Mouse (Mus musculus): Measurements from ENCODE around the gene Vamp2. TPM values are rescaled to one million over a fixed set of nuclear protein-coding genes. Genes with fewer than 3 reads are reported as not detected.
A peak's percentile ranks its signal among the peaks of the same experiment; 100 is the strongest.

Vamp2 gene
- polyA plus RNA-seq, 1 experiment, result 55.9 TPM

DNA sequence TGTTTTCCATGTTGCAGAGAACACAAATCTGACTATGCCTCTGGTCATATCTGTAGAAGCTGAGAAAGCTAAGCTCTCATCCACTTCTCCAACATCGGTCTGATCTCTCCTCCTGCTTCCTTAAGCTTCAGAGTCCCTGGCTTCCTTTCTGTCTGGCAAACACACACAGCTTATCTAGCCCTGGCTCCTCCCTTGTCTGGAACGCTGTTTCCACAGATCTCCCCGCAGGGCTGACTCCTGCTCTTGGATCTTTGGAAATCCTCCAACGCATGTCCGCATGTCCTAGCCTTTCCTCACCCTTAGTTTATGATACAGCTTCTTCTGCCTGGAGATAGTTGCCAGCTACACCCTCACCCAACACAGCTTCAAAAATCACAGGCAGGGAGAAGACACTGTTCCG is 20.7 kb upstream of the Vamp2 start:
- H3K27ac ChIP-seq (ENCODE audit: control insufficient read depth, insufficient read depth, low read depth, low read length, poor library complexity), result no peak overlapping the region
- H3K4me3 ChIP-seq (replicated peaks; ENCODE audit: control insufficient read depth, low read depth, low read length), result no peak overlapping the region
- peaks cover 4% of the 10 kb centered on the region; the same call in 1 of the 2 replicates for H3K4me1 ChIP-seq (ENCODE audit: control insufficient read depth, insufficient read depth, low read length)
- TF ChIP-seq POLR2A (IDR thresholded peaks at IDR 0.05; ENCODE audit: borderline replicate concordance, control insufficient read depth, low read depth, low read length), result no peak
- TF ChIP-seq CTCF (IDR thresholded peaks at IDR 0.05; ENCODE audit: control insufficient read depth, insufficient read depth, low read length), result no peak
- 88% methylated on average over 6 of the region's 6 CpGs for WGBS

DNA sequence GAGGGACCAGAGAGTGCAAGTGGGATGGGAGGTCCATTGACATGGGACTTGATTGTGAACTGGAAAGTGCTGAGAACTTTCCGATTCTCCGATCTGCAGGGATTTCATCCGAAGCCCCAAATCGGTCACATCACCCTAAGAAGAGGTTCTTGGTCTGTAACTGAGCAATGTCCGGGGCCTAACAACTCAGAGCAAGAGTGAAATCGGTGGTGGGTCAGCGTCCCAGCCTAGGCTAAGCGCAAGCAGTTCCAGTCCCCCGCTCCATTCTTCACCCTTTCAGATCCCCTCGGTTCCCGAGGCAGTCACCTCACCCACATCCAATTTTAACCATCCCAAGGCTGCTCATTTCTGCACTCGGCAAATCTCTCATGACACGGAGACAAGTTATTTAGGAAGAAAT is 18.2 kb upstream of the Vamp2 start:
- Histone ChIP-seq H3K4me3 (replicated peaks; ENCODE audit: control insufficient read depth, low read depth, low read length) (peak overlapping the region; percentile 84), H3K4me1 (ENCODE audit: control insufficient read depth, insufficient read depth, low read length) (peaks cover 2% of the 10 kb centered on the region; the same call in 1 of the 2 replicates), H3K27ac (ENCODE audit: control insufficient read depth, insufficient read depth, low read depth, low read length, poor library complexity) (peak overlapping the region; percentile 55)
- WGBS, result 3% methylated on average over 13 of the region's 13 CpGs
- no peak for TF ChIP-seq POLR2A (IDR thresholded peaks at IDR 0.05; ENCODE audit: borderline replicate concordance, control insufficient read depth, low read depth, low read length)
- TF ChIP-seq CTCF (IDR thresholded peaks at IDR 0.05; ENCODE audit: control insufficient read depth, insufficient read depth, low read length), result no peak

DNA sequence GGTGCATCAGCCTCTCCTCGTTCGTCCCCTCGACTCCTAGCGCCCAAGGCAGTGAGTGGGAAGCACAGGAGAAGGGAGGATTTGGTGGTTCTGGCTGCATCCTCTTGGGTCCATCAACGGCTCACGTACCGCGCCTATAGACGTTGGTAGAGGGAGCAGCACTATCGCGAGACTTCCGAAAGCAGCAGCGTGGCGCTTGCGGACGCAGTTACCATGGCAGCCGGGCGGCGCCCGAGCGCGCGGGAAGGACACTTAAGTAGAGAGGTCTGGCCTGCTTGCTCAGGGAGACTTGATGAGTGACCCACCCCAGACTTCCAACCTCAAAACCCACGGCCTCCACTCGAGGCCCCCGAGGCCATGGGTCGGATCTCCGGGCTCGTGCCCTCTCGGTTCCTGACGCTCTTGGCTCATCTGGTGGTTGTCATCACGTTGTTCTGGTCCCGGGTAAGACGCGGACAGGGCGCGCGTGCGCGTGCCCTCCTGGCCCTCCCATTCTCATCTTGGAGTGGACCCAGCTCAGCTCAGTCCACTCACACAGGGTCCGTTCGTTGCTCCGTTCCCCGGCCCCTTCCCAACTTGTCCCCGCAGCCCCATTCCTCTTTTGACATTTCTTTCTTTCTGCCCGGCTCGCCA is 17.6 kb upstream of the Vamp2 start, which contains the start of gene Tmem107:
Gene Tmem107 (plus strand): TSS at position 217 of the 633 bp plus-strand sequence.
- WGBS, result under 1% methylated on average over 47 of the region's 47 CpGs
- Histone ChIP-seq H3K4me3 (replicated peaks; ENCODE audit: control insufficient read depth, low read depth, low read length) (peak within 1 kb of the TSS; percentile 84), H3K4me1 (ENCODE audit: control insufficient read depth, insufficient read depth, low read length) (peaks cover 2% of the 10 kb centered on the region; the same call in 1 of the 2 replicates), H3K27ac (ENCODE audit: control insufficient read depth, insufficient read depth, low read depth, low read length, poor library complexity) (peak within 1 kb of the TSS; percentile 55)
- TF ChIP-seq CTCF (IDR thresholded peaks at IDR 0.05; ENCODE audit: control insufficient read depth, insufficient read depth, low read length), result no peak; the same call in 1 of the 2 replicates
- TF ChIP-seq POLR2A (IDR thresholded peaks at IDR 0.05; ENCODE audit: borderline replicate concordance, control insufficient read depth, low read depth, low read length), result peak; percentile 94

DNA sequence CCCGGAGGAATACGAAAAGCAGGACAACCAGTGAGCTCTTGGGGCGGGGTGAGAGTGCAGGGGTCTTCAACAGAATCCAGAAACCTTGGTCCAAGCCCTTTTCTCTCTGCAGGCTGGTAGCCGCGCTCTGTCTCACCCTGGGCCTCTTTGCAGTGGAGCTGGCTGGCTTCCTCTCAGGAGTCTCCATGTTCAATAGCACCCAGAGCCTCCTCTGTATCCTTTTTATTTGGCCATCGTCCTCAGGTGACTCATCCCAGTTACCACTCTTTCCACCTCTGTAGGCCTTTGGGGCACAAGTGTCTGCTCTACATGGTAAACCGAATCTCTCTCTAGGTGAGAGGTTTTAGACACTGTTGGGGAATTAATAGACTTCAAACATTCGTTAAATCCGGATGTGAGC is 17.0 kb upstream of the Vamp2 start:
- H3K27ac ChIP-seq (ENCODE audit: control insufficient read depth, insufficient read depth, low read depth, low read length, poor library complexity), result peak overlapping the region; percentile 55; the same call in 1 of the 2 replicates
- WGBS, result 39% methylated on average over 9 of the region's 9 CpGs

DNA sequence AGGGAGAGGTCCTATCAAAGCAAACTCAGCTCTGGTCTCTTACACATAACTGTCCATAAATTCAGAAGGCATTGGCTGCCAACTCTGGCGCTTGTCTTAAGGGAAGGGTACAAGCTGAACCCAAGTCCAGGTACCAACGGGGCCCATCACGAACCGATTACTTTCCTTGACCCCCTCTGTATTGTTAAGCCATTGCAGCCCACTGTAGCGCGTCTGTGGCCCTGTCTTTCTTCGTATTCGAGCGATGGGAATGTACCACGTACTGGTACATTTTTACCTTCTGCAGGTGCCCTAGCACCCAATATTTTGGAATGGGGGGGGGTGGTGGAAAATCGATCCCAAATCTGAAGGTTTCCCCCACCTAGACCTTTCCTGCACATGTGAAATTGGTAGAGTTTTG is 16.1 kb upstream of the Vamp2 start:
- no peak for TF ChIP-seq CTCF (IDR thresholded peaks at IDR 0.05; ENCODE audit: control insufficient read depth, insufficient read depth, low read length)
- TF ChIP-seq POLR2A (IDR thresholded peaks at IDR 0.05; ENCODE audit: borderline replicate concordance, control insufficient read depth, low read depth, low read length), result no peak
- Histone ChIP-seq H3K27ac (ENCODE audit: control insufficient read depth, insufficient read depth, low read depth, low read length, poor library complexity) (no peak overlapping the region), H3K4me1 (ENCODE audit: control insufficient read depth, insufficient read depth, low read length) (no peaks in the 10 kb centered on the region; the same call in 1 of the 2 replicates), H3K4me3 (replicated peaks; ENCODE audit: control insufficient read depth, low read depth, low read length) (no peak overlapping the region)
- WGBS, result 90% methylated on average over 11 of the region's 11 CpGs

More for the DNA sequence above, 17.0 kb upstream of the Vamp2 start:
- H3K4me1 ChIP-seq (ENCODE audit: control insufficient read depth, insufficient read depth, low read length), result peaks cover under 1% of the 10 kb centered on the region; the same call in 1 of the 2 replicates
- no peak for TF ChIP-seq CTCF (IDR thresholded peaks at IDR 0.05; ENCODE audit: control insufficient read depth, insufficient read depth, low read length)
- peak overlapping the region; percentile 84 for H3K4me3 ChIP-seq (replicated peaks; ENCODE audit: control insufficient read depth, low read depth, low read length)

DNA sequence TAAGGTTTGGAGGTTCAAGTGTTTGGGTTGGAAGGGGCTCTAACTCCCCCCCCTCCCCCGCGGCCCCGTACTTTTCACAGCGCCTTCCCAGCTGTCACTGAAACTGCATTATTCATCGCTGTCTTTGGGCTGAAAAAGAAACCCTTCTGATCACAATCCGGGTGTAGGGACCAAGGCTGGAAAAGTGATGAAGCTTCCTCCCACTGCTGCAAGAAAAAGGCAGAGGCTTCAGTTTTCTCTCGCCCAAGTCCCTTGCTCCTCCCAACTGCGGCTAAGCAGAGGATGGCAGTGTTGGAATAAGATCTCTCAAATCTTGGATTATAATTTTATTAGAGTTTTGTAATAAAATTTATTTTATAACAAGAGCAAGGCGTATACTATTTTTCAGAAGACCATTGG is 15.6 kb upstream of the Vamp2 start:
- 23% methylated on average over 9 of the region's 9 CpGs for WGBS
- TF ChIP-seq CTCF (IDR thresholded peaks at IDR 0.05; ENCODE audit: control insufficient read depth, insufficient read depth, low read length), result no peak
- no peak for TF ChIP-seq POLR2A (IDR thresholded peaks at IDR 0.05; ENCODE audit: borderline replicate concordance, control insufficient read depth, low read depth, low read length)
- Histone ChIP-seq H3K4me1 (ENCODE audit: control insufficient read depth, insufficient read depth, low read length) (no peaks in the 10 kb centered on the region; the same call in 1 of the 2 replicates), H3K27ac (ENCODE audit: control insufficient read depth, insufficient read depth, low read depth, low read length, poor library complexity) (0 out of 2 replicates have a peak overlapping the region, but pooled peaks have one; percentile 1), H3K4me3 (replicated peaks; ENCODE audit: control insufficient read depth, low read depth, low read length) (no peak overlapping the region)

DNA sequence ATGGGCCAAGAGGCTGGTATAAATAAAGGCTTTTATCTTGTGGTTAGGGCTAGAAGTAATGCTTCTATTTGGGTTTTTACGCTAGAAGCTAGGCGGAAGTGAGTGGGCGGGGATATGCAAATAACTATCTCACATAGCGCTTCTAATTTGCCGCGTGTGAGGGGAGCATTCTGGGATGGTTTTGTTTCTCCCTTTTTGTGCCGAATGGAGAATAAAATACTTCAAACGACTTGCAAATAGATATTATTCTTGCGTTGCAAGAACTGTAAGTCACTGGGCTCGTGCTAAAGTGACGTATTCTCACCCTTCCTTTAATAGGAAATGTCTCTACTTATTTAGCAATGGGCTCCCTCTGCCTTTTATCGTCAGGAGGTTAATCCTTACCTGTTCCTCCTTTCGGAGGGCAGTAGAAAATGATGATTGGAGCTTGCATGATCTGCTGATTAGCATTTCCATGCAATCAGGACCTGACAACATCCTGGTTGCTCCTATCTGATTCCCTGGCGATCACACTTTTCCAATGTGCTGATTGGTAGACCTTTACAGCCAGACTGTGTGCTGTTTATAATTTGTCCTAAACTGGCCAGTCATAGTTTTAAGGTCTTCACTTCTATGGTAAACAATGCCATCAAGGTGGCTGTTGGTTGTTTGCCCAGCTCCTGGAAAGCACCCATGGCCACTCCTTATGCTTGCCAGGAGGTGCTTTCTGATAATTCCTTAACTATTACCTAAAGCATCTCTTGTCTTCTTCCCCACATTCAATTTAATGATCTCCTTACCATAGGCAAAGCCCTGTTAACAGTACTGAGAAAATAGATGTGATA is 15.0 kb upstream of the Vamp2 start:
- Histone ChIP-seq H3K27ac (ENCODE audit: control insufficient read depth, insufficient read depth, low read depth, low read length, poor library complexity) (peak overlapping the region; percentile 63; the same call in 1 of the 2 replicates), H3K4me3 (replicated peaks; ENCODE audit: control insufficient read depth, low read depth, low read length) (no peak overlapping the region), H3K4me1 (ENCODE audit: control insufficient read depth, insufficient read depth, low read length) (peaks cover under 1% of the 10 kb centered on the region; the same call in 1 of the 2 replicates)
- TF ChIP-seq POLR2A (IDR thresholded peaks at IDR 0.05; ENCODE audit: borderline replicate concordance, control insufficient read depth, low read depth, low read length), result 0 out of 2 replicates have a peak, but pooled peaks have one; percentile 12
- no peak for TF ChIP-seq CTCF (IDR thresholded peaks at IDR 0.05; ENCODE audit: control insufficient read depth, insufficient read depth, low read length)
- under 1% methylated on average over 14 of the region's 14 CpGs for WGBS

Data from bone marrow, adult 2 months (tissue).